Mouse (Mus musculus): ENCODE data around the gene Hmg20b. TPM values are rescaled to one million over a fixed set of nuclear protein-coding genes. Genes with fewer than 3 reads are reported as not detected.

Gene Hmg20b
- polyA plus RNA-seq, 1 experiment from 2014 or later = 72.2 TPM

DNA sequence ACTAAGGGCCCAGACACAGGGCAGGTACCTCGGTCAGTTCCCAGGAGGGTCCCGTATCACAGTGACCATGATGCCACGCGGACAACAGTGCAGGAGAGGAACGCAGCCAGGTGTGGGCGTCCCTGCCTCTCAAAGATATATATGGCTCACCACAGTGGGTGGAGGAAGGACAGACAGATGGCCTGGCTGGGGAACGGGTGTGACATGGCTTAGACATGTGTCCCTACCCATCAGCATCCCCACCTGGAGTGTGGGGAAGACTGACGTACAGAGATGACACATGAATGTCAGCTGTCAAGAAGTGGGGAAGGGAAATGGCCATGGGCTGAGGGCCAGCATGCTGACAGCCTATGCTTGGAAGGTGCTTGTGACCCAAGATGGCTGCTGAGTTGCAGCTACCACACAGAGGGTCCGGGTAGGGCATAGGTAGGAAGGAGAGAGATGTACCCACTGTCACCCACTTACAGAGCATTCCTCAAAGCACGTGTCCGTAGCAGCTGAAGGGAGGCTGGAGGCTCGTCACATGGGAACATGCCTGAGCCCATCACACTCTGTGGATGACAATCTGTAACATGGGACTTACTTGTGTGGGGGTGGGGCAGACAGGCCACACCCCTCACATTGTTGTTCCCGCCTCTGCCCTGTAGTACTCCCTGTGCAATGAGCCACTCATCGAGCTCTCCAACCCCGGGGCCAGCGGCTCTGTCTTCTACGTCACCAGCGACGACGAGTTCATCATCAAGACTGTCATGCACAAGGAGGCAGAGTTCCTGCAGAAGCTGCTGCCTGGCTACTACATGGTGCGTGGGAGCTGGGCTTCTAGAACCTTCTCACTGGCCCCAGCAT lies 43.2 kb downstream of the Hmg20b start:
- Histone ChIP-seq H3K9me3 (ENCODE audit: control insufficient read depth, low read length) (no peaks in the 10 kb centered on the region), H3K36me3 (ENCODE audit: control insufficient read depth, insufficient read depth, low read length) (peaks cover 30% of the 10 kb centered on the region)
- no peak for ATAC-seq (ENCODE audit: low FRiP score, low TSS enrichment)

DNA sequence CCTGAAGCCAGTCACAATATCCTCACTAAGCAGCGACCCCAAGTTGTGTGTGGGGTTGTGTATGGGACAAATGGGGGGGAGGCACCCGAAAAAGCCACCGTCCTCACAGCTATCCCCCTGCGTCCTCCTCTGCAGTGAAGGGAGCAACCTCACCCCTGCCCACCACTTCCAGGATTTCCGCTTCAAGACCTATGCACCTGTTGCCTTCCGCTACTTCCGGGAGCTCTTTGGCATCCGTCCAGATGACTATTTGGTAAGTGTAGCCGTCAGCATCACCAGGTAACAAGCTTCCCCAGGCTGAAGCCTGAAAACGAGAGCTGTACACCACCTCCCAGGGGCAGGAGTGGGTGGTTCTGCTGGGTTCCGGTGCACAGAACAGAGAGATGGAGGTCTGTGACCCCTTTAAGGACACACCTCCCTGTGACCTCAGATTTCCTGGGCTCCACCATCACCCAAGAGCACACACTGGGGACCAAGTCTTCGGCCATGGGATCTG lies 44.1 kb downstream of the Hmg20b start:
- WGBS = 86% methylated on average over 12 of the region's 12 CpGs
- Histone ChIP-seq H3K4me2 (replicated peaks; ENCODE audit: low read depth) (no peak overlapping the region), H3K27ac (replicated peaks) (no peak overlapping the region), H3K9ac (ENCODE audit: low read length) (no peak overlapping the region), H3K27me3 (ENCODE audit: control insufficient read depth, insufficient read depth, low read length) (no peaks in the 10 kb centered on the region), H3K36me3 (ENCODE audit: control insufficient read depth, insufficient read depth, low read length) (peaks cover 27% of the 10 kb centered on the region), H3K4me1 (replicated peaks; ENCODE audit: control insufficient read depth, insufficient read depth) (peaks cover 6% of the 10 kb centered on the region; the same call in 1 of the 2 replicates), H3K9me3 (ENCODE audit: control insufficient read depth, low read length) (no peaks in the 10 kb centered on the region), H3K4me3 (ENCODE audit: low read depth, low read length) (no peak overlapping the region)
- DNase-seq (ENCODE audit: low spot score) (no peak), ATAC-seq (ENCODE audit: low FRiP score, low TSS enrichment) (no peak)
- TF ChIP-seq CTCF (IDR thresholded peaks at IDR 0.05; ENCODE audit: low read depth) = no peak
- no peak for TF ChIP-seq EP300 (optimal IDR thresholded peaks at IDR 0.05)

More for the DNA sequence above, 43.2 kb downstream of the Hmg20b start:
- WGBS = 90% methylated on average over 21 of the region's 21 CpGs
- Histone ChIP-seq H3K4me2 (replicated peaks; ENCODE audit: low read depth) (no peak overlapping the region), H3K4me1 (replicated peaks; ENCODE audit: control insufficient read depth, insufficient read depth) (peaks cover 6% of the 10 kb centered on the region; the same call in 1 of the 2 replicates), H3K27me3 (ENCODE audit: control insufficient read depth, insufficient read depth, low read length) (no peaks in the 10 kb centered on the region), H3K27ac (replicated peaks) (no peak overlapping the region), H3K4me3 (ENCODE audit: low read depth, low read length) (no peak overlapping the region), H3K9ac (ENCODE audit: low read length) (no peak overlapping the region)
- no peak for TF ChIP-seq CTCF (IDR thresholded peaks at IDR 0.05; ENCODE audit: low read depth)
- no peak for DNase-seq (ENCODE audit: low spot score)

DNA sequence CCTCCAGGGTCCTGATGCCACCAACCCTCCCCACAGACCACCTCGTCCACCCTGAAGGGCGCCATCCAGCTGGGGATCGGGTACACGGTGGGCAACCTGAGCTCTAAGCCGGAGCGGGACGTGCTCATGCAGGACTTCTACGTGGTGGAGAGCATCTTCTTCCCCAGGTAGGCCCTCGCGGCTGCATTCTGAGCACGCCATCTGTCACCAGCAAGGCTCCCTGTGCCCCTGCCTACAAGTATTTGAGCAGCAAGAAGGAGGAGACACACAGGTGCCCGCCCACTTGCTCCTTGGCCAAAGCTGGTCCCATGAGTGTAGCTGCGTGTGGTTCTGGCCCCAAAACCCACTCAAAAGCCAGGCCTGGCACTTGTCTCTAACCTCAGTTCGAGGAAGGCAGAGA lies 44.6 kb downstream of the Hmg20b start:
- Histone ChIP-seq H3K4me2 (replicated peaks; ENCODE audit: low read depth) (no peak overlapping the region), H3K9ac (ENCODE audit: low read length) (no peak overlapping the region), H3K4me1 (replicated peaks; ENCODE audit: control insufficient read depth, insufficient read depth) (peaks cover 6% of the 10 kb centered on the region; the same call in 1 of the 2 replicates), H3K27me3 (ENCODE audit: control insufficient read depth, insufficient read depth, low read length) (no peaks in the 10 kb centered on the region), H3K27ac (replicated peaks) (no peak overlapping the region), H3K4me3 (ENCODE audit: low read depth, low read length) (no peak overlapping the region), H3K36me3 (ENCODE audit: control insufficient read depth, insufficient read depth, low read length) (peaks cover 25% of the 10 kb centered on the region), H3K9me3 (ENCODE audit: control insufficient read depth, low read length) (no peaks in the 10 kb centered on the region)
- 91% methylated on average over 14 of the region's 14 CpGs for WGBS
- DNase-seq (ENCODE audit: low spot score) (no peak), ATAC-seq (ENCODE audit: low FRiP score, low TSS enrichment) (no peak)
- no peak for TF ChIP-seq EP300 (optimal IDR thresholded peaks at IDR 0.05)
- no peak for TF ChIP-seq CTCF (IDR thresholded peaks at IDR 0.05; ENCODE audit: low read depth)

DNA sequence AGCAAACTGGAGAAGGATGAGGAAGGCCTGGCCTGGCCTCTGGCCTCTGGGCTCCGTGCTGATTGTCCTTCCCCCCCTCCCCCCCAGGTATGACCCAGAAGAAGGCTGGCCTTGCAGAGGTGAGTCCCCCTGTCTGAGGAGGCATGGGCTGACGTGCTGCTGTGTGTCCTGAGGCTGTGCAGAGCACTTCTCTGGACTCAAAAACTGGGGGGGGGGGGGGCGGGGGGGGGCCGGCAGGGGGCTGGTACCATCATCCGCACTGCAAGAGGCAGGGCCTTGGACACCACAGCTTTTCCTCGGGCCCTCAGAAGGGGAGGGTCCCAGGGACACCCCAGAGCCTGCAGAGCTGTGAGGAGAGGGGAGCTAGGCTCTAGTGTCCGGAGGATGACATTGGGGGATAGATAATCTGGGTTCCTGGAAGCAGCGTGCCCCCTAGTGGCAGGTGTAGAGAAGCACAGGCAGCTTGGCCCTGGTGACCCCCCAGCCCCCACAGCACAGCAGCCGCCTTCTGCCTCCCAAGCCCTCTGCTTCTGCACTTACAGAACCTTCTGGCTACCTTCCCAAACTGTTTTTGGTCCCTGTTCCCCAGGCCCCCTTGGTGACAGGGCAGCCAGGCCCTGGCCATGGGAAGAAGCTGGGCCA lies 45.6 kb downstream of the Hmg20b start:
- no peak overlapping the region for H3K27ac ChIP-seq (replicated peaks)
- no peak overlapping the region for H3K9ac ChIP-seq (ENCODE audit: low read length)
- peaks cover 6% of the 10 kb centered on the region; the same call in 1 of the 2 replicates for H3K4me1 ChIP-seq (replicated peaks; ENCODE audit: control insufficient read depth, insufficient read depth)
- WGBS = 28% methylated on average over 7 of the region's 9 CpGs
- DNase-seq (ENCODE audit: low spot score) (peak; percentile 68), ATAC-seq (ENCODE audit: low FRiP score, low TSS enrichment) (0 out of 2 replicates have a peak, but pooled peaks have one; percentile 8)
- H3K4me2 ChIP-seq (replicated peaks; ENCODE audit: low read depth) = no peak overlapping the region
- H3K36me3 ChIP-seq (ENCODE audit: control insufficient read depth, insufficient read depth, low read length) = peaks cover 25% of the 10 kb centered on the region
- H3K4me3 ChIP-seq (ENCODE audit: low read depth, low read length) = no peak overlapping the region
- H3K9me3 ChIP-seq (ENCODE audit: control insufficient read depth, low read length) = no peaks in the 10 kb centered on the region
- TF ChIP-seq EP300 (optimal IDR thresholded peaks at IDR 0.05) = no peak
- TF ChIP-seq CTCF (IDR thresholded peaks at IDR 0.05; ENCODE audit: low read depth) = peak; percentile 84
- no peaks in the 10 kb centered on the region for H3K27me3 ChIP-seq (ENCODE audit: control insufficient read depth, insufficient read depth, low read length)

DNA sequence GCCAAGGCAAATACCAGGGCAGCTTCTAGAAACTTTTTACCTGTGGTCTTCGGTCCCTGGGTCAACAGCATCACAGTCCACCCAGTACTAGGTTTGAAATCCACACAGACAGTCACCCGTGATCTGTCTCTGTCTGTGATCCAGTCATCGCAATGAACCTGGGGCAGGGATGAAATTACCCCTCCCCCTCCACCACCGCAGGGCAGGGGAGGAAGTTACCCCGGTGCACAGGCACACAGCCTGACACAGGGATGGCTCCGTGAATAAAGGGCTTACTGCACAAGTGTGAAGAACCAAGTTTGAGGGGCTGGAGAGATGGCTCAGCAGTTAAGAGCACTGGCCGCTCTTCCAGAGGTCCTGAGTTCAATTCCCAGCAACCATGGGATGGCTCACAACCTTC lies 46.5 kb downstream of the Hmg20b start:
- Histone ChIP-seq H3K9me3 (ENCODE audit: control insufficient read depth, low read length) (no peaks in the 10 kb centered on the region), H3K36me3 (ENCODE audit: control insufficient read depth, insufficient read depth, low read length) (peaks cover 19% of the 10 kb centered on the region), H3K4me1 (replicated peaks; ENCODE audit: control insufficient read depth, insufficient read depth) (peaks cover 6% of the 10 kb centered on the region; the same call in 1 of the 2 replicates), H3K4me3 (ENCODE audit: low read depth, low read length) (no peak overlapping the region), H3K27me3 (ENCODE audit: control insufficient read depth, insufficient read depth, low read length) (no peaks in the 10 kb centered on the region), H3K27ac (replicated peaks) (no peak overlapping the region), H3K4me2 (replicated peaks; ENCODE audit: low read depth) (no peak overlapping the region), H3K9ac (ENCODE audit: low read length) (0 out of 2 replicates have a peak overlapping the region, but pooled peaks have one; percentile 38)
- TF ChIP-seq EP300 (optimal IDR thresholded peaks at IDR 0.05) (no peak), CTCF (IDR thresholded peaks at IDR 0.05; ENCODE audit: low read depth) (no peak)
- ATAC-seq (ENCODE audit: low FRiP score, low TSS enrichment) (no peak), DNase-seq (ENCODE audit: low spot score) (no peak)
- WGBS = 67% methylated on average over 7 of the region's 7 CpGs
